10 mouse cellular contexts compared by ENCODE assay signal in genomic region chr2:168871767-168872511, GRCm38 (mm10).
DNase-seq lines count a peak whose midpoint lies in the region; ATAC-seq and TF ChIP-seq lines count a peak whose summit lies in the region.
"Had no signal": no experiment of that assay in that cellular context is flagged by ENCODE, and none has a peak within 500 bp of the region (broad histone marks: within the 10 kb centered on the region; RNA-seq: fewer than 3 reads in every experiment).

No protein-coding gene starts in this region.

- H3K27me3 ChIP-seq in heart, embryonic 11.5 days (ENCODE audit: control insufficient read depth, insufficient read depth, low read length), result no peaks in the 10 kb centered on the region
- no peaks in the 10 kb centered on the region for H3K27me3 ChIP-seq in hindbrain, postnatal 0 days (ENCODE audit: insufficient read depth, low read length)
- no peaks in the 10 kb centered on the region for H3K27me3 ChIP-seq in midbrain, embryonic 16.5 days (ENCODE audit: control insufficient read depth, insufficient read depth, low read depth, low read length)

- ATAC-seq in heart, embryonic 11.5 days (replicated peaks; ENCODE audit: insufficient number of reproducible peaks, low FRiP score, low TSS enrichment), result no peak
- ATAC-seq in hindbrain, postnatal 0 days, result no peak
- ATAC-seq in midbrain, embryonic 16.5 days, result no peak

- TF ChIP-seq CTCF in hindbrain, postnatal 0 days (IDR thresholded peaks at IDR 0.05; ENCODE audit: low read depth), result no peak

- WGBS in heart, embryonic 11.5 days (ENCODE audit: insufficient replicate concordance), result 52% methylated on average over 22 of the region's 22 CpGs
- WGBS in hindbrain, postnatal 0 days, result 19% methylated on average over 22 of the region's 22 CpGs
- WGBS in midbrain, embryonic 16.5 days, result 14% methylated on average over 22 of the region's 22 CpGs

- DNase-seq in heart, postnatal 4 days, result no peak
- peak; percentile 88 for DNase-seq in embryo, embryonic 9.5 days (ENCODE audit: extremely low spot score)
- no peak for DNase-seq in hindbrain, postnatal 0 days (ENCODE audit: low spot score)
- DNase-seq in frontal cortex, adult 2 months (ENCODE audit: extremely low spot score in 1 of 2, low spot score in 1 of 2), result no peak
- no peak for DNase-seq in left cerebral cortex, postnatal 10 days (ENCODE audit: extremely low spot score in 1 of 2, low spot score in 2 of 2)
- no peak for DNase-seq in thymus, postnatal 36 days
- DNase-seq: adrenal gland, adult 2 months had no signal

- no peaks in the 10 kb centered on the region for H3K36me3 ChIP-seq in heart, embryonic 11.5 days (ENCODE audit: control insufficient read depth, insufficient read depth, low read length)
- H3K36me3 ChIP-seq in hindbrain, postnatal 0 days (ENCODE audit: insufficient read depth, low read length), result no peaks in the 10 kb centered on the region
- no peaks in the 10 kb centered on the region for H3K36me3 ChIP-seq in midbrain, embryonic 16.5 days (ENCODE audit: control insufficient read depth, insufficient read depth, low read length)

- H3K9me3 ChIP-seq in heart, embryonic 11.5 days (replicated peaks; ENCODE audit: control insufficient read depth, low read length), result no peaks in the 10 kb centered on the region
- no peaks in the 10 kb centered on the region for H3K9me3 ChIP-seq in hindbrain, postnatal 0 days (ENCODE audit: low read length)
- H3K9me3 ChIP-seq in midbrain, embryonic 16.5 days (replicated peaks; ENCODE audit: control insufficient read depth, low read length, poor library complexity, severe bottlenecking), result no peaks in the 10 kb centered on the region

- no peaks in the 10 kb centered on the region; the same call in 1 of the 2 replicates for H3K4me1 ChIP-seq in heart, embryonic 11.5 days (ENCODE audit: control insufficient read depth, insufficient read depth, low read length)
- no peaks in the 10 kb centered on the region for H3K4me1 ChIP-seq in hindbrain, postnatal 0 days (ENCODE audit: insufficient read depth, low read length)
- H3K4me1 ChIP-seq in midbrain, embryonic 16.5 days (ENCODE audit: control insufficient read depth, insufficient read depth, low read length), result peaks cover 7% of the 10 kb centered on the region; the same call in 1 of the 2 replicates

- no peak overlapping the region for H3K9ac ChIP-seq in heart, embryonic 11.5 days (ENCODE audit: low read depth, low read length)
- H3K9ac ChIP-seq in hindbrain, postnatal 0 days (replicated peaks; ENCODE audit: low read length), result no peak overlapping the region
- H3K9ac ChIP-seq in midbrain, embryonic 16.5 days (ENCODE audit: low read depth, low read length), result peak overlapping the region; percentile 35; the same call in 1 of the 2 replicates

- intact Hi-C loops in left cerebral cortex, postnatal 10 days (cut with DNase I), result no loop called here

- peak overlapping the region; percentile 32 for H3K4me2 ChIP-seq in heart, embryonic 11.5 days
- H3K4me2 ChIP-seq in hindbrain, postnatal 0 days (ENCODE audit: low read depth, low read length), result peak overlapping the region; percentile 33; the same call in 1 of the 2 replicates
- H3K4me2 ChIP-seq in midbrain, embryonic 16.5 days (ENCODE audit: low read length), result peak overlapping the region; percentile 43

- no peak overlapping the region for H3K27ac ChIP-seq in heart, embryonic 11.5 days (ENCODE audit: low read depth, low read length)
- no peak overlapping the region for H3K27ac ChIP-seq in hindbrain, postnatal 0 days
- H3K27ac ChIP-seq in midbrain, embryonic 16.5 days (ENCODE audit: low read length), result no peak overlapping the region
- H3K27ac ChIP-seq: macrophage had no signal

- H3K4me3 ChIP-seq in heart, embryonic 11.5 days (ENCODE audit: low read depth, low read length), result no peak overlapping the region
- 0 out of 2 replicates have a peak overlapping the region, but pooled peaks have one; percentile 0 for H3K4me3 ChIP-seq in hindbrain, postnatal 0 days (ENCODE audit: low read length)
- no peak overlapping the region for H3K4me3 ChIP-seq in midbrain, embryonic 16.5 days (ENCODE audit: low read depth, low read length)
